Mouse (Mus musculus) megakaryocyte, embryonic 14.5 days (primary cell): ENCODE measurements around the gene Bri3bp. TPM values are rescaled to one million over a fixed set of nuclear protein-coding genes. Genes with fewer than 3 reads are reported as not detected.

ENCODE experiments used
- H3K27me3 ChIP-seq: replicated peaks from 2 replicates; pipeline ENCODE3; 2012; ENCODE audit warnings: inconsistent platforms
- H3K36me3 ChIP-seq: replicated peaks from 2 replicates; pipeline ENCODE3; 2012; ENCODE audit warnings: low read length, inconsistent platforms, mixed read lengths
- H3K4me1 ChIP-seq: 2 replicates; pipeline ENCODE4 v1.6.1; 2012; ENCODE audit warnings: inconsistent platforms
- H3K4me3 ChIP-seq: replicated peaks from 2 replicates; pipeline ENCODE3; 2012; ENCODE audit warnings: moderate library complexity, mild to moderate bottlenecking, inconsistent platforms
- H3K9me3 ChIP-seq: 2 replicates; pipeline ENCODE4 v1.6.1; 2012; ENCODE audit warnings: inconsistent platforms
- FLI1 ChIP-seq: IDR thresholded peaks from 2 replicates; pipeline ENCODE4 v1.6.1; 2012; ENCODE audit warnings: low read length, inconsistent platforms, mixed read lengths
- GATA1 ChIP-seq: IDR thresholded peaks from 3 replicates; pipeline ENCODE4 v1.6.1; 2012; ENCODE audit warnings: mixed read lengths, low read length, inconsistent platforms, borderline replicate concordance
- polyA plus RNA-seq: library from polyadenylated mRNA; stranded (reverse); fragments of >175 nt; gene quantifications from 2 replicates; pipeline ENCODE4 v1.2.3, GENCODE M21; 2012; ENCODE audit warnings: low replicate concordance; ENCODE audit not compliant: insufficient read depth

Bri3bp gene
- polyA plus RNA-seq, 1 experiment = 36.5 TPM

DNA sequence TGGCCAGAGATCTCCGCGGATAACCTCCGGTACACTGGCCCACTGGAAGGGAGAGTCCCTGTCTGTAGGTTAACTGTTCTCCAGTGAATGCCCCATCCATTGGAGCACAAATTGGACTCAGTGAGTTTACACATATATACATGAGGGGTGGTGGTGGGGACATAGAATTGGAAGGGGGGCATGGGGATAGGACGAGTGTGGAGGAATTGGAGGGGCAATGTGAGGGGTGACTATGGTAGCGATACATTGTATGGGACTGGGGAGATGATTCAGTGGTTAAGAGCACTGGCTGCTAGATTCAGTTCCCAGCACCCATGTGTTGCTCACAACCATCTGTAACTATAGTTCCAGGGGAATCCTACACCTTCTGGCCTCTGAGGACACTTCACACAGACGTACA, 38.4 kb upstream of the Bri3bp start:
- Histone ChIP-seq H3K36me3 (no peaks in the 10 kb centered on the region), H3K4me3 (no peak overlapping the region), H3K4me1 (peaks cover 39% of the 10 kb centered on the region), H3K27me3 (peaks cover 13% of the 10 kb centered on the region), H3K9me3 (no peaks in the 10 kb centered on the region)
- TF ChIP-seq FLI1 = no peak
- no peak for TF ChIP-seq GATA1

DNA sequence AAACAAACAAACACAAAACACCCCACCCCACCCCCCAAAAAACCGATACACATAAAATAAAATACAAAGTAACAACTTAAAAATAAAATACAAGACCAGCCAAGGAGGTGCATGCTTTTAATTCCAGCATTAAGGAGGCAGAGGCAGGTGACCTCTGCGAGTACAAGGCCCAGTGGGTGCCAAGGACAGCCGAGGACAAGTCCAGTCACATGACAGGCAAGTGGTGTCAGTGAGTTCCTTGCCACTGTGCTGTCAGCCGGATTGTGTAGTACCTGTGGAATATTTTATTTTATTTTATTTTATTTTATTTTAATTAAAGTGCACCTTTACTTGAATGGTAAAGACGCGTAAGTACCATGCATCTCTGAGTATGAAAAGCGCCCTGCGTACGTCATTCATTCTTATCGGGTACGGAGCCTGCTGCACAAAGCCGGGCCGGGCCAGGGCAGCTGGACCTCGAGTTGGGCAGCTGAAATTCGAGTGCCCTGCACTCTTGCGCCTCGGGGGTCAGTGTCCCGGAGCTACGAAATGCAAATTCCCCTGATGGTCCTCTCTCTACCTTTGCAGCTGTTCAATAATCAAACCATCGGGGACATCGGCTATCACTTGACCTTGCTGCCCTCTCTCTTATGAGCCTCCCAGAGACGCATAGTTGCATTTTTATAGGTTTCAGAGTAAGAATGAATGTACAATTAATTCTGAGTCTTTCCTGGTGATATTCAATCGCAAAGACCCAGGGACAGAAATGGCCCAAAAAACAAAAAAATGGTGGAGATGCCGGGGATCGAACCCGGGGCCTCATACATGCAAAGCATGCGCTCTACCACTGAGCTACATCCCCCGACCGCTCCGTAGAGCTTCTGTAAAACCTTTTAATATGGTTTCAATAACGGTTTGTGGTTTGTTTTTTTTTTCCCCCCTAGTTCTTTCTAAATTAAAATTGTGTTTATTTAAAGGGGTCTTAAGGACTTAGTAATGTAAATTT, 37.6 kb upstream of the Bri3bp start:
- Histone ChIP-seq H3K4me1 (peaks cover 47% of the 10 kb centered on the region), H3K4me3 (peak overlapping the region; percentile 97), H3K9me3 (no peaks in the 10 kb centered on the region), H3K36me3 (no peaks in the 10 kb centered on the region), H3K27me3 (peaks cover 12% of the 10 kb centered on the region)
- TF ChIP-seq FLI1 (no peak), GATA1 (no peak)

DNA sequence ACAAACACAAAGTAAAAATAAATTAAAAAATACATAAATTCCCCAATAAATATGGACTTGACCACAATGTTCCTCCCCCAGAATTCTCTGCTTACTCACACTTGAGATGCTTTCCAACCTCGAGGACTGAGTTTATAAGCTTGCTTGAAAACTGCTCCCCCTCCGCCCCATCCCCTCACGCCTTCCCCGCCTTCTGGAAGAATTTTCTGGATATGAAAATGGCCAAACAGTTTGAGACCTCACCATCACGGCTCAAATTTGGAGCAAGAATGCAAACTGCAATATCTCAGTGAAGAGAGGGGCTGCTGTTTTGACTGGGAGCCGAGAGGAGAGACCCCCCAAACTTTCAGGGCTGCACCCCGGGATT, 36.8 kb upstream of the Bri3bp start:
- peaks cover 51% of the 10 kb centered on the region for H3K4me1 ChIP-seq

DNA sequence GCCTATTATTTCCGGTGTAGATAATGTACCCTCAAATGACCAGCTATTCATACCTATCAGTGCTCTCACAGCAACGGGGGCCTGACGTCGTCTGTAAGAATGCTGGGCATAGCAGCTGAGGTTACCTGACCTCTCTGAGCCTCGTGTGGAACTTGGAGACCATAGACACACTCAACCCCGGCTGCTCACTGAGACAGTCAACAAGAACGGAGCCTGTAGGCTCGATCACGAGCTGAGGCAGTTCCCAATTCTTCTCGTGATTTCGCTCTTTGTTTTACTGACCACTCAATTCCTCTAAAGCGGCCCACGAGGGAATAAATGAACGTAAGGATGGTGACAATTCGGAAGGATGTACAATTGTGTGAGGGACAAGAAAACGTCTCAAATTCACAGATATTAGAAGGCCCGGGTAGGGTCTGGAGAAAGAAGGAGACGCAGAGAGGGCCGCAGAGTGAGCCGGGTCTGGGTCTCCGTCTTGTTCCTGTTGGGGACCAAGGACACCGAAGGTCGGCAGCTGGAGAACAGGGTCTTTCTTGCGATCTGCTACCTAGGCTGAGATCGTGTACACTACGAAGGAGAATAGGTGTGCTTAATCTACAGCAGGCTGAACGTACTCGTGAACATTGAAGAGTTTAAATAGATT, 36.3 kb upstream of the Bri3bp start:
- Histone ChIP-seq H3K9me3 (no peaks in the 10 kb centered on the region), H3K36me3 (no peaks in the 10 kb centered on the region), H3K4me1 (peaks cover 56% of the 10 kb centered on the region), H3K27me3 (peaks cover 10% of the 10 kb centered on the region), H3K4me3 (peak overlapping the region; percentile 97)
- TF ChIP-seq GATA1 (no peak), FLI1 (no peak)

More for the DNA sequence above, 36.8 kb upstream of the Bri3bp start:
- Histone ChIP-seq H3K4me3 (peak overlapping the region; percentile 97), H3K9me3 (no peaks in the 10 kb centered on the region), H3K27me3 (peaks cover 10% of the 10 kb centered on the region), H3K36me3 (no peaks in the 10 kb centered on the region)
- TF ChIP-seq GATA1 (no peak), FLI1 (no peak)

DNA sequence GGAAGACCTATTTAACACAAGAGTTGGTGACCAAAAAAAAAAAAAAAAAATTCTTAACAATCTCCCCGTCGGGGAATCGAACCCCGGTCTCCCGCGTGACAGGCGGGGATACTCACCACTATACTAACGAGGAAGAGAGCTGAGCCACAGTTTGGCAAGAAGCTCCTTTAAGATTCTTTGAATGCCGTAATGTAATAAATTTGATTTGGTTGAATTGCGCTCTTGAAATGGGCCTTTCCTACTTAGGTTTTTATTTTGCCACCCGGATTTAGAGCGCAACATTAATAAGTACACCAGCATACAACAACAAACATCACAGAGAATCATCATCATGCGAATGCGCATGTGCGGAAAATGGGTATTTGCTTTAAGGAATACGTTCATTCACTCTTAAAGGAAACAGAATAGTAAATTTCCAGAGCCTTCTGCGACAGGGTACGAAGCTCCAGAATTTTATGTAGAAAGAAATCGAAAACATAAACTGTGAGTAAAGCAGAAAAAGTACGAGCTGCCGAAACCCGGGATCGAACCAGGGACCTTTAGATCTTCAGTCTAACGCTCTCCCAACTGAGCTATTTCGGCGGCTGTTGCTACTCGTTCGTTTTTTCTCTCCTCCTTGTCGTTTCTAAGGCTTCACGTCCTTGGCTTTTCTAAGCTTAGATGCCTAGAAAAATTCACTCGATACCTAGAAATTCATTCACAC, 35.7 kb upstream of the Bri3bp start:
- Histone ChIP-seq H3K4me1 (peaks cover 63% of the 10 kb centered on the region), H3K4me3 (peak overlapping the region; percentile 97), H3K9me3 (no peaks in the 10 kb centered on the region), H3K36me3 (no peaks in the 10 kb centered on the region), H3K27me3 (peaks cover 10% of the 10 kb centered on the region)
- TF ChIP-seq FLI1 = no peak
- no peak for TF ChIP-seq GATA1

DNA sequence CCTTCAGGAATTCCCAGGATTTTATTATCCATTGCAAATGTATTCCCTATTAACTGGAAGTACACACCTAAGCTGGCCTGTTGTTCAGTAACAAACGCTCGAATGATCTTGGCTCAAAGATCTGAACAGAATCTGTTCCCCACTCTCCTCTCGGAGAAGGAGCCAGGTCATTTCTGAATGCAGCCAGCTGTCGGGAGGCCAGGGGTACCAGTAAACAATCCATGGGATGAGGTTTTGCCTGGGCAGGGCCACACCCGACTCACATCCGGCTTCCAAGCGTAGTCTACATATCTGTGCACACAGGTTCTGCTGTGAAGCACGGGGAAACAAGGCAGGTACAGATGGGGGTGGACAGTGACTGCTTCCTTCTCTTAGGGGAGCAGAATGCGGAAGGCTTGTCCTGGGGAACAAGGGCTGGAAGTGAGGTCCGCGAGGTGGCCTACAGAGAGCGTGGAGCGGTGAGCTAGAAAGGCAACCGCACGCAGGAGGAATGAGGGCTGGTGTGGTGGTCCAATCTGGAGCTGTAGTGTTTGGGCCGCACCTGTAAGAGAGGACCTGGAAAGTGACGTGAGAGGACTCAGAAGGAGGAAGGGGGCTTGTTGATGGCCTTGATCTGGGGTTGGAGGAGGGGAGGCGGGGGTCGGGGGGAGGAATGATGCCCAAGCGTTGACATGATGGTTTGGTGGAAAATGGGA, 34.9 kb upstream of the Bri3bp start:
- TF ChIP-seq FLI1 (no peak), GATA1 (no peak)
- Histone ChIP-seq H3K4me1 (peaks cover 71% of the 10 kb centered on the region), H3K27me3 (peaks cover 8% of the 10 kb centered on the region), H3K36me3 (no peaks in the 10 kb centered on the region), H3K9me3 (no peaks in the 10 kb centered on the region), H3K4me3 (peak overlapping the region; percentile 97)

DNA sequence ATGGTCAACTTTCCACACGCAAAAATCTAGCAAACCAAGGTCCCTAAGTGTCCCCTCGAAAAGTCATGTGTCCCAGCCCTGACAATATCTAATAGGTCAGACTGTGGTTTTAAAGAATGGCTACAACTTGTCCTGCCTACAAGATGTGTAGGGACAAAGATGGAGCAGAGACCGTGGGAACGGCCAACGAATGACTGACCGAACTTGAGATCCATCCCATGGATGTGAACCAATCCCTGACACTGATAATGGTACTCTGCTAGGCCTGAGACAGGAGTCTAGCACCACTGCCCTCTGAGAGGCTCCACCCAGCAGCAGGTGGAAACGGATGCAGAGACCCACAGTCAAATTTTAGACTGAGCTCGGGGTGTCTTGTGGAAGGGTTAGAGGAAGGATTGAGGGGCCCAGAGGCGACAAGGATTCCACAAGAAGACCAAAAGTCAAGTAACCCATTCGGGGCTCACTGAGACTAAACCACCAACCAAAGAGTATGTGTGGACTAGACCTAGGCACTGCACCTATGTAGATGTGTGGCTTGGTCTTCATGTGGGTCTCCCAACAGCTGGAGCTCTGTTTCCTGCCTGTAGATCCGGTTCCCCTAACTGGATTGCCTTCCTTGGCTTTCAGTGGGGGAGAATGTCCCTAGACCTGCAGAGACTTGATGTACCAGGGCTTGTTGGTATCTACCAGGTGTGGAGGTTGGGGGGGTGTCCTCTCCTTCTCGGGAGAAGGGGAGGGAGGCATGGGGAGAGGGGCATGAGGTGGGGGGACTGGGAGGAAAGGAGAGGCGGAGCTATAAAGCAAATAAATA, 34.1 kb upstream of the Bri3bp start:
- TF ChIP-seq GATA1 (no peak), FLI1 (no peak)
- no peaks in the 10 kb centered on the region for H3K36me3 ChIP-seq
- peak overlapping the region; percentile 97 for H3K4me3 ChIP-seq
- peaks cover 77% of the 10 kb centered on the region for H3K4me1 ChIP-seq
- no peaks in the 10 kb centered on the region for H3K9me3 ChIP-seq
- peaks cover 8% of the 10 kb centered on the region for H3K27me3 ChIP-seq

DNA sequence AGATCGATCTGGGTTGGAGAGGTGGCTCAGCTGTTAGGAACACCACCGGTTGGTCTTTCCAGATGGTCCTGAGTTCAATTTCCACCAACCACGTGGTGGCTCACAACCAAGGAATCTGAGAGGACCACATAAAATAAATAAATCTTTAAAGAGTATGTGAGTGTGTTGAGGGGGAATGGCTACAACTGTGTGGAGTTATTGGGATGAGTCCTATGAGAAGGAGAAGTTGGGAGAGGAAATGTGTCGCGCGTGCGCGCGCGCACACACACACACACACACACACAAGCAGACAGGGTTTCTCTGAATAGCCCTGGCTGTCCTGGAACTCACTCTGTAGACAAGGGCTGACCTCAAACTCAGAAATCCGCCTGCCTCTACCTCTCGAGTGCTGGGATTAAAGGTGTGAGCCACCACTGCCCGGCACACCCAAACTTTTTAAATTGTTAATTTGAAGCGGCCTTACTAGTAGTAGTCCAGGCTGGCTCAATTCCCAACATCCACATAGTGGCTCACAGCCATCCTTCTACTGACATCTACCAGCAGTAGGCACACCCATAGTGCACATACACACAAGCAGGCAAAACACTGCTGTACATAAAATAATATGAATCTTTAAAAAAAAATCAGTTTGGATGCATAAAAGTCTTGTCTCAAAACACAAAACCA, 33.3 kb upstream of the Bri3bp start:
- TF ChIP-seq FLI1 (no peak), GATA1 (no peak)
- Histone ChIP-seq H3K4me3 (peak overlapping the region; percentile 53), H3K4me1 (peaks cover 70% of the 10 kb centered on the region), H3K27me3 (peaks cover under 1% of the 10 kb centered on the region), H3K36me3 (peaks cover 2% of the 10 kb centered on the region), H3K9me3 (no peaks in the 10 kb centered on the region)
